Mouse (Mus musculus) cortical plate, adult 2 months (tissue): Measurements from ENCODE around the gene Pwp2. TPM values are rescaled to one million over a fixed set of nuclear protein-coding genes. Genes with fewer than 3 reads are reported as not detected.
"Not testable (repeated sequence)": the region's sequence is repeated elsewhere in the genome, so short reads cannot be mapped to it uniquely, and the experiment has no call there.

Experiments used
- H3K27ac ChIP-seq: fragments of 200-500 bp; 2 replicates; pipeline ENCODE4 v1.5.1; 2012; ENCODE audit warnings: low read length, control low read depth, inconsistent platforms; ENCODE audit not compliant: insufficient read depth
- H3K4me1 ChIP-seq: fragments of 200-500 bp; 2 replicates; pipeline ENCODE4 v1.6.1; 2011; ENCODE audit warnings: low read length; ENCODE audit not compliant: control insufficient read depth, insufficient read depth
- H3K4me3 ChIP-seq: fragments of 200-500 bp; 2 replicates; pipeline ENCODE4 v1.5.1; 2011; ENCODE audit warnings: mild to moderate bottlenecking, low read length, control low read depth; ENCODE audit not compliant: insufficient read depth
- CTCF ChIP-seq: fragments of 200-500 bp; IDR thresholded peaks from 2 replicates; pipeline ENCODE4 v1.5.1; 2011; ENCODE audit warnings: mild to moderate bottlenecking, control low read depth, low read length; ENCODE audit not compliant: insufficient read depth; ENCODE audit errors: extremely low read depth
- POLR2A ChIP-seq: fragments of 200-500 bp; IDR thresholded peaks from 2 replicates; pipeline ENCODE4 v1.6.1; 2011; ENCODE audit warnings: mild to moderate bottlenecking, low read length, control low read depth; ENCODE audit not compliant: insufficient read depth; ENCODE audit errors: extremely low read depth
- polyA plus RNA-seq: library from polyadenylated mRNA; depleted of rRNA; stranded (reverse); fragments of >200 nt; gene quantifications from 2 replicates; pipeline ENCODE4 v1.2.3, GENCODE M21; 2012; rRNA removed

The Pwp2 gene
- polyA plus RNA-seq, 1 experiment: 18.2 TPM

DNA sequence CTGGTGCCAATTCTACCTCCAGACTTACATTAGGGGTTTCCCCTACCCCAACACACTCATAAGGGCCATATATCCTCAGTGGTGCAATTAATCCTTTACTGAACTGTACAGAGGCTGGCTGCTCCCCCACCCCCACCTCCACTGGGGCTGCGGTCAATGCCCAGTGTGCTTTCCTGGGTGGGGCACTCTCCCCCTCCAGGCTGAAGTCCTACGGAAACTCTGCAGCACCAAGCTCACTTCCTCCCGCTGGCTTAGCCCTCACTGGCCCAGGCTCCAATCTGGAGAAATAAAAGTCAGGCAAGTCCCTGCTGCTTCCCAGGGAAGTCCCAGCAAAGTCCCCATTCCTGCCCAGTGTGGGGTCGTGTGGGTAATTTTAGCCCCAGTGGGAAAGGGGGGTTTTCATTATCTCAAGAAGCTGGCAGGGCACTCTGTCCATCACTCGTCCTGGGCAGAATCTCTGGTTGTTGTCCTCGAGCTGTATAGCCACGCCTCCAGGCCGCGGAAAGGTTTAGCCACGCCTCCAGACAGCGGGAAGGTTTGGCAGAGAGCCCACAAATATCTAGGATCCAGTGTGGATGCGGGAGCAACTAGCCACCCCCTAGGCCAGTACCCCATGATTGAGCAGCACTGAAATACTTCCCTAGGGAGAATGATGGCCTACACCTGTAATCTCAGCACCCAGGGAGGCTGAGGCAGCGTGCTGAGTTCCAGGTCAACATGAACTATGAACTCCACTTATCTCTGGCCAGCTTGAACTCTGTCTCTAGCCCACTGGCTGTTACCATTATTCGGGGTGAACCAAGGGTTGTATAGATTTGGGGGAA lies 49.8 kb downstream of the Pwp2 start:
- Histone ChIP-seq H3K4me3 (no peak overlapping the region), H3K27ac (no peak overlapping the region), H3K4me1 (peaks cover 3% of the 10 kb centered on the region)
- TF ChIP-seq CTCF (no peak), POLR2A (no peak)

DNA sequence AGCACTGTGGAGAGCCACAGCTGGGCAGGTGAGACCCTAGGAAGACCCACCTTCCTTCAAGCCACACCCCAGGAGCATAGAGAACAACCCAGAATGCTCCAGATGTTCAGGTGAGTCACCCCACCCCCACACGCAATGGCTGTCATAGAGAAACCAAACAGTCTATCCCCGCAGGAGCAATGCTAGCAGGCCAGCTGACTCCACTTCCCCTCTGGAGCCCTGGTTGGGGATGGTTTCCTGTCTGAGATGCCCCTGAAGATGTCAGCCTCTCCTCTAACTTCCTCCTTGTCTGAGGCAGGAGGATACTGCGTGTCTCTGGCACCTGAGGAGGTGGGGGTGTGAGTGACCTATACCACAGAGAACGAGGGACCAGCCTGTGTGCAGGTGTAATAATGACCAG lies 50.5 kb downstream of the Pwp2 start:
- H3K4me1 ChIP-seq: peaks cover 3% of the 10 kb centered on the region
- TF ChIP-seq POLR2A (no peak), CTCF (no peak)
- no peak overlapping the region for H3K4me3 ChIP-seq
- no peak overlapping the region for H3K27ac ChIP-seq

DNA sequence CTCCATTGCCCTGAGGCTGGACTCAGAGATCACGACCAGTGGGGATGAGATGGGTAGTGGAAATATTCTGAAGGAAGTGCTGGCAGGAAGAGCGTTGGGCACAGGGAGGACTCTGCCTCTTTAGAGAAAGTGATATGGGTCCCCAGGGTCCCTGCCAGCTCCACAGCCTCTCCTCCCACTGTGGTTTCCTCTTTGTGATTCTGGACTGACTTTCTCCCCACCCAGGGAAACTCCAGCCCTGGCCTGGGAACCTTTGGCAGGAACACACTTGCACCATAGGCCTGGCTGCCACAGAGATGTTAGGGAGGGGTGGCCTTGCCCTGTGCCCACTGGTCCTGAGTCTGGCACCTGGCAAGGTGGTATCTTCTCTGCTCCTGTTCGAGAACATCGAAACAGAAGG lies 55.0 kb downstream of the Pwp2 start:
- Histone ChIP-seq H3K27ac (no peak overlapping the region), H3K4me1 (no peaks in the 10 kb centered on the region), H3K4me3 (no peak overlapping the region)
- TF ChIP-seq CTCF: no peak
- no peak for TF ChIP-seq POLR2A

DNA sequence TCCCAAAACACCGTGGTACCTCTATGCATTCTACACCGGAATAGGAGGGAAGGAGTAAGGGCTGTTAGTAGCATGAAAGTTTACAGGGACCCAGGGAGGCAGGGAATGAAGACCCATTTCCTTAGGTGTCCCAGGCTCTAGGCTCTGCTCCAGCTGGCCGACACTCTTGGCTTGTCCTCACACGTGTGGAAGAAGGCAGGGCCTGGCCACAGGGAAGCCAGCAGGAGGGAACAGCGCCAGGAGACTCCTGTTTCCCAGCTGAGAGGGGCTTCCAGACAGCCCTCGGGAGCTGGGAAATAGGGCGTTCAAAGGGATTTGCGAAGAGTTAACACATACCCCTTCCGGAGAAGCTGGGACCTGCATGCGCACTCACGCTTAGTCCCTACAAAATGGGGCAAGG lies 55.5 kb downstream of the Pwp2 start:
- no peaks in the 10 kb centered on the region for H3K4me1 ChIP-seq

DNA sequence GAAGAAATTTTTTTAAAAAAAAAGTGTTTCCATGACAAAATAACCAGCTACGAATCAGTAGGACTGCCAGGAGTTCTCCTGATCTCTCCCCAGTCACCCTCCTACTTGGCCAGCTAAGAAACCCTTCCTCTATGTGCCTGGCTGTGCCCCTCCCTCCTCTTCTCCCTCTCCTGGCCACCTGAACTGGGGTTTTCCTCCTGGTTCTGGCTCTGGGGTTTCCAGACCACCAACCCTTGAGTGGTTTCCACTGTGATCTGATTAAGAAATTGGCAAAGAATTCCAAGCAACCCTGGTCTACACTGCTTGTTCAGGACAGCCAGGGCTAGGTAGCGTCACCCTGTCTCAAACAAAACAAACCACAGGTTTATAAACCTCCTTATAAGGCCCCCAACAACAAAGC lies 56.3 kb downstream of the Pwp2 start:
- Histone ChIP-seq H3K27ac (no peak overlapping the region), H3K4me1 (no peaks in the 10 kb centered on the region), H3K4me3 (no peak overlapping the region)
- TF ChIP-seq CTCF: no peak
- no peak for TF ChIP-seq POLR2A

More for the DNA sequence above, 55.5 kb downstream of the Pwp2 start:
- no peak overlapping the region for H3K4me3 ChIP-seq
- no peak overlapping the region for H3K27ac ChIP-seq
- no peak for TF ChIP-seq POLR2A
- no peak for TF ChIP-seq CTCF

DNA sequence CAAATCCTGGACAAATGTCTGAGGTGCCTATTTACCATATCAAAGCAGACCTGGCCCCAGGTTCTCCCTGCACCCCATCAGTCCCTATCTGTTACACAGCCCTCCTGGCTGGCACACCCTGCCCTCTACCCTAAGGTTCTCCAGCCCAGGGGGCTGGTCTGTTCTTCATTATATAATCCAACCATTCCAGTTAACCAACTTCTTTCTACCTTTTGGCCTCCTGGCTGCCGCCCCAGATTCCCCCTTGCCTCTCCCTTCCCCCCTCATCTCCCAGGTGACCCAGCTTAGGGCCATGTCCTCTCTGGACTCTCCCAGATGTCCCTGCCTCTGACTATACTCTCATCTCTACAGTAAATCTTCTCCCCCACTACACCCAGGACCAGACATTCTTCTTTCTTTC lies 57.0 kb downstream of the Pwp2 start:
- Histone ChIP-seq H3K4me3 (no peak overlapping the region), H3K27ac (no peak overlapping the region), H3K4me1 (no peaks in the 10 kb centered on the region)
- TF ChIP-seq CTCF (no peak), POLR2A (no peak)

DNA sequence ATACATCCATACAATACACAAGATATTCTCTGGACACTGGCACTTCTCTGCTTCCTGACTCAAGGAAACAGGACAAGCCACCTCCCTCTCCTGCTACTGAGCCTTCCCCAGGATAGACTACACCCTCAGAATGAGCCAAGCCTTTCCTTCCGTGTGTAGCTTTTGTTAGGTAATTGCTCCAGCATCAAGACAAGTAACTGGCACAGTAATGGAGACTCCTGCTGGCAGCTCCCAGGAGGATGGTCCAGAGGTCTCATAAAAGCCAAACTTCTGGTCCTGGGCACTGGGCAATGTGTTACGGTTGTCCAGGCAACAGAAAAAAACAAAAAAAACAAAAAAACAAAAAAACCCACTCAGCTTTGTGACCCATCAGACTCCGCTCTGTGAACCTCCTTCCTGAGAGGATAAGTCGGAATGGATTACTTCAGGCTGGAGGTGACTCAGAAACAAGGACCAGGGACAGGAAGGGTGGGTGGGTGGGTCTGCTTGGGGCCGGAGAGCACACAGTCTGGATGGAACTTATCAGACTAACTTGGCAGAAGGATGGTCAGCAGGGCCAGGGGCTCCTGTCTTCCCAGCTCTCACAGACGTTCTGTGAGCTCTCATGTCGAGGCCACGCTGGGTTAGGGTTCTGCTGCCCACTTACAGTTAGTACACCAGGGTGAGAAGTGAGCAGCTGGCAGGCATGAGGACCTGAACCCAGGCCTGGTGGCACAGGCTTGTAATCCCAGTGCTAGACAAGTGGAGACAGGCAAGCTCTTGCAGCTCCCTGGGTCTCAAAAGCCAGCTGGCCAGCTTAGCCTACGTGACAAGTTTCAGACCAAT lies 57.7 kb downstream of the Pwp2 start:
- H3K4me1 ChIP-seq: no peaks in the 10 kb centered on the region
- no peak overlapping the region for H3K27ac ChIP-seq
- TF ChIP-seq POLR2A: no peak
- no peak for TF ChIP-seq CTCF
- H3K4me3 ChIP-seq: no peak overlapping the region

DNA sequence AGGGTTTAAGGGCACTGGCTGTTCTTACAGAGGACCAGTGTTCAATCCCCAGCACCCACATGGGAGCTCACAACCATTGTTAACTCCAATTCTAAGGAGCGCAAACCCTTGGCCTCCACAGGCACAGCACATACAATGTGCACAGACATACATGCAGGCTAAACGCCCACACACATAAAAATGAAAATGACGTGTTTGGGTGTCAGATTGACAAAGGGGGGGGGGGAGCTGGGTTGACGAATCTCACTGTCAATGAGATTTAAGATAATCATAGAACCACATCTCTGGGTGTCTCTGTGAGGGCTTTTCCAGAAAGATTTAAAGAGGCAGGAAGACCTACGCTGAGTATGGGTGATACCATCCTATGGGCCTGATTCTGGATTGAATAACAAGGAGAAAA lies 58.6 kb downstream of the Pwp2 start:
- no peak overlapping the region for H3K4me3 ChIP-seq
- no peaks in the 10 kb centered on the region for H3K4me1 ChIP-seq
- TF ChIP-seq POLR2A (no peak), CTCF (no peak)
- no peak overlapping the region for H3K27ac ChIP-seq

DNA sequence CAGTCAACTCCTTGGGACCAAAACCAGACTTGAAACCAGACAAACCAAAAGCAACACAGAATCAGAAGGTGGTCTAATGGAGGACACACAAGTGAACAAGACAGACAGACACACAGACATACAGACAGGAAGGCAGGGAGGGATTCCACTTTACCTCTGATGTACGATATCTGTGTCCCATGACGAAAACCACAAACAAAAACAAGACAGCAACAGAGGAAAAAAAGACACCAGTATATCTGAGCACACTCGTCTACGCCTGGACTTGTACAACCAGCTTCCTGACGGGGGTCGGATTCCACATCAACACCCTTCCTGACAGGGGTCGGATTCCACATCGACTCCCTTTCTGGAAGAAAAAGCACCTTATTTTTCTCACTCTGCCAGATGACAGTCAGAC lies 59.9 kb downstream of the Pwp2 start:
- H3K4me1 ChIP-seq, H3K4me3 ChIP-seq, H3K27ac ChIP-seq: not testable (repeated sequence)

DNA sequence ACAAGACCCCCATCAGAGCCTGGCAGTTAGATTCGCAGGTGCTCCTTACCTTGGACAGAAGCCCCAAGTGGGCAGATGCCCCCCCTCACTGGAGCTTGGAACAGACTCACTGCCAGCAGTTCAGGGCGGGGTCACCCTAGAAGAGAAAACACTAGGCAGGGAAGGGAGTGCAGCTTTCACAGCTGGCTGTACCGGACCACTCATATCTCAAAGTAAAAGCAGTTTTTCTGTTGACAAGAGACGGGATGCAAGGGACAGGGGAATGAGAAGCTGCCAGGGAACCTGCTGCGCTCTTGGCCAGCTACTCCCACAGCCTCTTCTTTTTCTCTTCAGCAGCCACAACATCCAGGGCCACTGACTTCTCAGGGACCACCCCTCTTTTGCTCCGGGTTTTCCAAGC lies 60.8 kb downstream of the Pwp2 start:
- H3K4me1 ChIP-seq, H3K4me3 ChIP-seq, H3K27ac ChIP-seq: not testable (repeated sequence)

Other genes starting within 250 kb of the Pwp2 start
- gene Trpm2, start 214.6 kb downstream of the Pwp2 start, polyA plus RNA-seq: 30.8 and 32.0 TPM in 2 replicates
- gene 1810043G02Rik, start 206.6 kb downstream of the Pwp2 start, polyA plus RNA-seq: 74.0 and 74.4 TPM in 2 replicates
- gene Pfkl, start 175.1 kb downstream of the Pwp2 start, polyA plus RNA-seq: 158 and 186 TPM in 2 replicates
- gene Dnmt3l, start 143.2 kb downstream of the Pwp2 start, polyA plus RNA-seq: 0.13 and 0.38 TPM in 2 replicates
- gene Aire, start 141.5 kb downstream of the Pwp2 start, polyA plus RNA-seq: 0.32 and 0.65 TPM in 2 replicates
- 5.3 and 6.3 TPM in 2 replicates for gene Icosl, start 115.8 kb downstream of the Pwp2 start, polyA plus RNA-seq
- gene D10Jhu81e, start 15.4 kb downstream of the Pwp2 start, polyA plus RNA-seq: 128 TPM in 2 replicates
- gene Trappc10, start 59.5 kb upstream of the Pwp2 start, polyA plus RNA-seq: 61.6 and 62.8 TPM in 2 replicates
- 241 and 251 TPM in 2 replicates for gene Agpat3, start 167.3 kb upstream of the Pwp2 start, polyA plus RNA-seq
- gene Rrp1, start 227.9 kb upstream of the Pwp2 start, polyA plus RNA-seq: 519 and 613 TPM in 2 replicates
- gene Cstb, start 240.5 kb upstream of the Pwp2 start, polyA plus RNA-seq: 69.3 and 78.3 TPM in 2 replicates